Mouse (Mus musculus) kidney, adult 2 months (tissue): Measurements from ENCODE around the gene Atm.

Experiments used
- CTCF ChIP-seq: fragments of 200-500 bp; conservative IDR thresholded peaks from 2 replicates; pipeline ENCODE4 v1.5.1; 2011; ENCODE audit warnings: low read depth, mild to moderate bottlenecking, control low read depth, low read length, moderate library complexity, mixed read lengths; ENCODE audit not compliant: insufficient read depth, insufficient read length
- POLR2A ChIP-seq: fragments of 200-500 bp; IDR thresholded peaks from one replicate; pipeline ENCODE4 v1.6.1; 2011; ENCODE audit warnings: low read depth, low read length, control low read depth

DNA sequence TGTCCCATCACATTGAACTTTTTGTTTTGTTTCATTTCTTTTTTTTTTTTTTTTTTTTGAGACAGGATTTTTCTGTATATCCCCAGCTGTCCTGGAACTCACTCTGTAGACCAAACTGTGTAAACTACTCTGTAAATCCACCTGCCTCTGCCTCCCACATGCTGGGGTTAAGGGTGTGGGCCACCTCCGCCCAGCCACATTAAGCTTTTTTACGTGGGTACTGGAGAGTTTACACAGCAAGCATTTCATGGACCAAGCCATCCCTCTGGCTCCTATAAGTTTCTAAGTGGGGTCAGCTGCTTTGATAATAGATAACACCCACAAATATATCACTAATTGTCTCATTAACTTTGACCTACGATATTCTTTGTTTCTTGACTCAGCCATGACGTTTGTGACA is 128.0 kb downstream of the Atm start:
- TF ChIP-seq CTCF (no peak), POLR2A (no peak)
